ENCODE assay signal across 16 mouse cellular contexts in the genomic region with DNA sequence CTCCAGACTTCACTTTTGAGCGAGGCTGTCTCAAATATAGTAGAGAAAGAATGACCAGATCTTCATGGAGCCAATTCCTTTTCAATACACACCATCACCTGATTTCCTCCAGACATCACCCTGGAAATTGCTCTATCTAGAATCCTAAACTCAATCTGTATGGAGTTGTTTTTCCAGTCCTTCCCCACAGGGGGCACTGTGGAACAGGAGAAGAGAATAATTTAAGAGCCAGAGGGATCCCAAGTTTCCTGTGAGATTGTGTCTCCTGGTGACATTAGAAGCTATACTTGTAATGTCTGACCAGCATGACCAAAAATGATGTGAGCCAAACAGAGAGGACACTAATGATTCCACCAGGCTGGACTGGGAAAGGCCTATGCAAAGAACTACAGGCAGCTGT.
DNase-seq lines count a peak whose midpoint lies in the region; ATAC-seq and TF ChIP-seq lines count a peak whose summit lies in the region.
"Had no signal": no experiment of that assay in that cellular context is flagged by ENCODE, and none has a peak within 500 bp of the region (broad histone marks: within the 10 kb centered on the region; RNA-seq: fewer than 3 reads in every experiment).

No protein-coding gene starts in this region.

- DNase-seq in frontal cortex, postnatal 14 days (ENCODE audit: low spot score in 2 of 2): no peak
- DNase-seq in layer of hippocampus, adult 11-12 months (ENCODE audit: low spot score): peak; percentile 4
- no peak for DNase-seq in layer of hippocampus, adult 9-11 months
- DNase-seq in CH12.LX (ENCODE audit: extremely low read depth) (peak; percentile 17), ZHBTc4 (ENCODE audit: low read depth, low spot score) (peak; percentile 24)
- no peak for DNase-seq in thymus, adult 18-20 months
- DNase-seq: cerebellum, adult 8-10 months; gastrocnemius, postnatal 36 days; liver, embryonic 13.5 days; right cerebral cortex, postnatal 14 days had no signal

- H3K9me3 ChIP-seq in CH12.LX (replicated peaks; ENCODE audit: low read length): no peaks in the 10 kb centered on the region
- H3K9me3 ChIP-seq: forebrain, embryonic 12.5 days; heart, embryonic 15.5 days had no signal

- no peaks in the 10 kb centered on the region for H3K79me2 ChIP-seq in CH12.LX (replicated peaks; ENCODE audit: control insufficient read depth, extremely low read depth, insufficient read depth, poor library complexity, severe bottlenecking)

- TF ChIP-seq POLR2A in CH12.LX (IDR thresholded peaks at IDR 0.05; ENCODE audit: low read depth, low read length): no peak

- no peaks in the 10 kb centered on the region for H3K36me3 ChIP-seq in CH12.LX (replicated peaks in 1 of 2; ENCODE audit: control insufficient read depth in 1 of 2, insufficient read depth in 1 of 2, low read length in 1 of 2)
- H3K36me3 ChIP-seq: forebrain, embryonic 12.5 days; heart, embryonic 15.5 days; liver, embryonic 13.5 days had no signal

- peak; percentile 65; the same call in 1 of the 2 replicates for ATAC-seq in frontal cortex, adult (ENCODE audit: low TSS enrichment)
- no peak for ATAC-seq in erythroblast, adult 5-6 weeks (replicated peaks; ENCODE audit: low FRiP score, poor library complexity, severe bottlenecking)
- ATAC-seq: midbrain, embryonic 16.5 days had no signal

- dilution Hi-C loops in CH12.LX (cut with MboI; ENCODE audit: extremely low pct_ligation_motif_present, extremely low pct_unique_long_range_greater_than_20kb, low sequenced_read_pairs): no loop called here

- H3K4me1 ChIP-seq in CH12.LX (ENCODE audit: control insufficient read depth in 1 of 2, insufficient read depth in 2 of 2): no peaks in the 10 kb centered on the region
- H3K4me1 ChIP-seq: forebrain, embryonic 12.5 days; heart, embryonic 15.5 days; liver, embryonic 13.5 days had no signal

- no peaks in the 10 kb centered on the region for H3K27me3 ChIP-seq in CH12.LX (replicated peaks)
- H3K27me3 ChIP-seq: forebrain, embryonic 12.5 days; heart, embryonic 15.5 days; liver, embryonic 13.5 days had no signal

- no peak for TF ChIP-seq EP300 in CH12.LX (IDR thresholded peaks at IDR 0.05; ENCODE audit: low read length)

- no peak overlapping the region for H3K4me2 ChIP-seq in CH12.LX (ENCODE audit: insufficient read depth, low read depth, poor library complexity, severe bottlenecking)
- H3K4me2 ChIP-seq: forebrain, embryonic 12.5 days; heart, embryonic 15.5 days; liver, embryonic 13.5 days had no signal

- peak; percentile 47 for TF ChIP-seq RAD21 in CH12.LX (IDR thresholded peaks at IDR 0.05; ENCODE audit: low read depth, low read length)

- in situ Hi-C loops in CH12.LX (cut with MboI; ENCODE audit: low pct_ligation_motif_present, low pct_unique_long_range_greater_than_20kb, low sequenced_read_pairs): no loop called here

- no peak overlapping the region for H3K9ac ChIP-seq in CH12.LX (ENCODE audit: insufficient read depth, low read depth)
- H3K9ac ChIP-seq: forebrain, embryonic 12.5 days; heart, embryonic 15.5 days; liver, embryonic 13.5 days had no signal

- H3K27ac ChIP-seq in CH12.LX (ENCODE audit: insufficient read depth, low read depth): no peak overlapping the region
- H3K27ac ChIP-seq: forebrain, embryonic 12.5 days; heart, embryonic 15.5 days; liver, embryonic 13.5 days; macrophage had no signal

- peak; percentile 14 to 66; a peak in 3 of 4 replicates for TF ChIP-seq CTCF in CH12.LX (conservative IDR thresholded peaks at IDR 0.05 in 1 of 2, IDR thresholded peaks at IDR 0.05 in 1 of 2; ENCODE audit: low read depth in 2 of 2, low read length in 2 of 2)

- H3K4me3 ChIP-seq in CH12.LX (replicated peaks in 1 of 3; ENCODE audit: low read depth in 2 of 3, low read length in 2 of 3, poor library complexity in 1 of 3): no peak overlapping the region
- H3K4me3 ChIP-seq: forebrain, embryonic 12.5 days; heart, embryonic 15.5 days; liver, embryonic 13.5 days had no signal

TF ChIP-seq in CH12.LX, 34 proteins besides CTCF, POLR2A, EP300 and RAD21:
- TF ChIP-seq MAZ (IDR thresholded peaks at IDR 0.05; ENCODE audit: low read depth, low read length): no peak
- no peak for TF ChIP-seq GABPA (IDR thresholded peaks at IDR 0.05; ENCODE audit: insufficient replicate concordance, low read depth, low read length)
- peak; percentile 39 for TF ChIP-seq SMC3 (IDR thresholded peaks at IDR 0.05; ENCODE audit: low read depth, low read length)
- TF ChIP-seq CHD1 (IDR thresholded peaks at IDR 0.05; ENCODE audit: low read depth, low read length): no peak

Comparison
In these comparisons a context has a peak if more than half of its experiments do, and no peak if none do; other contexts are left out.
1. DNase-seq: peak in layer of hippocampus, adult 11-12 months (single experiment), CH12.LX (single experiment) and ZHBTc4 (single experiment); none in frontal cortex, postnatal 14 days (0 of 2), layer of hippocampus, adult 9-11 months (single experiment) and thymus, adult 18-20 months (0 of 2).